Comparison of ENCODE assay signal across 8 mouse cellular contexts in the genomic region with DNA sequence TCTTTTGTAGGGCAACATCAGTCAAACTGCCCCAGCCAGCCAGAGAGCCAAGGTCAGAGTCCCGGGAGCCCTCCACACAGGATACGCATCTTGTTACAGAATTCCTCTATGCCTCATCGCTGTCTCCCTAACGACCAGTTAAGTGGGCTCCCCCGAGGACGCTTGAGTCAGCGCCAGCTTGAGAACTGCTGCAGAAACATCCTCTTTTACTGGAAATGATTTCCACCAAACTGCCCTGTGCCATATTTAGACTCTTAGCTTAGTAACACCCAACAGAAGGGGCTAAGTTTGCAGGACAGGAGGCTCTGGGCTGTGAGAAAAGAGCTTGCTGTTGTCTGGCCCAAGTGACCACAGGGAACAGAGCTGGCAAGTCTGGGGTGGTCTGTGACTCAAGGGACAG.
A peak's percentile ranks its signal among the peaks of the same experiment; 100 is the strongest.
DNase-seq lines count a peak whose midpoint lies in the region; ATAC-seq and TF ChIP-seq lines count a peak whose summit lies in the region.
"Had no signal": no experiment of that assay in that cellular context is flagged by ENCODE, and none has a peak within 500 bp of the region (broad histone marks: within the 10 kb centered on the region; RNA-seq: fewer than 3 reads in every experiment).

No protein-coding gene starts in this region.

- peak; percentile 40 for DNase-seq in lung, embryonic 14.5 days
- no peak for DNase-seq in lung, adult 18-20 months
- peak; percentile 33 to 59 for DNase-seq in cerebellum, postnatal 10 days
- peak; percentile 24 to 33 for DNase-seq in frontal cortex, postnatal 10 days (ENCODE audit: low spot score in 2 of 2)
- DNase-seq in mesoderm, embryonic 11.5 days (ENCODE audit: low read depth, low spot score), result peak; percentile 71
- DNase-seq in yolk sac, embryonic 10.5 days (ENCODE audit: low spot score), result no peak
- no peak for DNase-seq in spleen, adult 12 weeks (ENCODE audit: low spot score)

- H3K27me3 ChIP-seq in lung, embryonic 14.5 days (ENCODE audit: insufficient read depth, low read length), result no peaks in the 10 kb centered on the region
- H3K27me3 ChIP-seq: megakaryocyte, embryonic 14.5 days had no signal

- no peaks in the 10 kb centered on the region for H3K36me3 ChIP-seq in lung, embryonic 14.5 days (ENCODE audit: insufficient read depth)

- H3K4me1 ChIP-seq in lung, embryonic 14.5 days (ENCODE audit: insufficient read depth), result no peaks in the 10 kb centered on the region

- 35% methylated on average over 7 of the region's 7 CpGs for WGBS in lung, embryonic 14.5 days

- no peak overlapping the region for H3K9ac ChIP-seq in lung, embryonic 14.5 days

- no peak overlapping the region for H3K4me3 ChIP-seq in lung, embryonic 14.5 days (ENCODE audit: low read depth, low read length)
- H3K4me3 ChIP-seq: megakaryocyte, embryonic 14.5 days had no signal

- H3K9me3 ChIP-seq in lung, embryonic 14.5 days (ENCODE audit: low read depth, low read length), result no peaks in the 10 kb centered on the region
- H3K9me3 ChIP-seq: megakaryocyte, embryonic 14.5 days had no signal

- TF ChIP-seq CTCF in lung, embryonic 14.5 days (IDR thresholded peaks at IDR 0.05; ENCODE audit: low read depth), result no peak

- no peak for ATAC-seq in lung, embryonic 14.5 days (ENCODE audit: insufficient read depth)

- H3K27ac ChIP-seq in lung, embryonic 14.5 days (ENCODE audit: low read depth), result no peak overlapping the region

- H3K4me2 ChIP-seq in lung, embryonic 14.5 days, result no peak overlapping the region

Comparison
In these comparisons a context has a peak if more than half of its experiments do, and no peak if none do; other contexts are left out.
1. DNase-seq: peak in lung, embryonic 14.5 days (single experiment), cerebellum, postnatal 10 days (2 of 2), frontal cortex, postnatal 10 days (2 of 2) and mesoderm, embryonic 11.5 days (single experiment); none in lung, adult 18-20 months (0 of 2), yolk sac, embryonic 10.5 days (single experiment) and spleen, adult 12 weeks (single experiment).